Comparison of ENCODE assay signal across 9 mouse cellular contexts in the genomic region with DNA sequence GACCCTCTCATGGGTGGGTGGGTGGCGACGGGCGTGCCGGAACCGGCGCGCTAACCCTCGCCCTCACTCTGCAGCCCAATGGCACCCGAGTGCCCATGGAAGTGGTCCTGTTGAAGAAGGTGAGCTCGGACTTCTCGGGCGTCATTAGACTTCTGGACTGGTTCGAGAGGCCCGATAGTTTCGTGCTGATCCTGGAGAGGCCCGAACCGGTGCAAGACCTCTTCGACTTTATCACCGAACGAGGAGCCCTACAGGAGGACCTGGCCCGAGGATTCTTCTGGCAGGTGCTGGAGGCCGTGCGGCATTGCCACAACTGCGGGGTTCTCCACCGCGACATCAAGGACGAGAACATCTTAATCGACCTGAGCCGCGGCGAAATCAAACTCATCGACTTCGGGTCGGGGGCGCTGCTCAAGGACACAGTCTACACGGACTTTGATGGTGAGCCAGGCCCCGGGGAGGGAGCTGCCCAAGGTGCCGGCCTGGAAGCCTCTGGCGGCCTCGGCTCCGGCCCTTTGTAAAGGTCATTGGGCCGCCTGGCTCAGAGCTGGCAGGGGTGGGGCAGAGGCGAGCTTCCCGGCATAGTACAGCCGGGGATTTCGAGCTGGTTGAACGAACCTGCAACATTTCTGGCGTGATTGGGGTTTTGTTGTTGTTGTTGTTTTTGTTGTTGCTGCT. TPM values are rescaled to one million over a fixed set of nuclear protein-coding genes. Genes with fewer than 3 reads are reported as not detected.
DNase-seq lines count a peak whose midpoint lies in the region; ATAC-seq and TF ChIP-seq lines count a peak whose summit lies in the region.
"Had no signal": no experiment of that assay in that cellular context is flagged by ENCODE, and none has a peak within 500 bp of the region (broad histone marks: within the 10 kb centered on the region; RNA-seq: fewer than 3 reads in every experiment).

No protein-coding gene starts in this region.

- H3K27me3 ChIP-seq in ES-Bruce4 (ENCODE audit: control insufficient read depth, insufficient read depth, low read length, poor library complexity, severe bottlenecking): no peaks in the 10 kb centered on the region
- H3K27me3 ChIP-seq in embryonic facial prominence, embryonic 14.5 days (replicated peaks; ENCODE audit: control insufficient read depth, insufficient read depth, low read length): no peaks in the 10 kb centered on the region
- no peaks in the 10 kb centered on the region for H3K27me3 ChIP-seq in heart, embryonic 13.5 days (replicated peaks)
- no peaks in the 10 kb centered on the region for H3K27me3 ChIP-seq in kidney, embryonic 16.5 days (ENCODE audit: insufficient read depth, low read length)

- peak overlapping the region; percentile 85 for H3K9ac ChIP-seq in ES-Bruce4 (ENCODE audit: low read depth, poor library complexity, severe bottlenecking)
- H3K9ac ChIP-seq in embryonic facial prominence, embryonic 14.5 days (ENCODE audit: low read depth, low read length): peak overlapping the region; percentile 93
- H3K9ac ChIP-seq in heart, embryonic 13.5 days: peak overlapping the region; percentile 98
- H3K9ac ChIP-seq in kidney, embryonic 16.5 days (replicated peaks; ENCODE audit: low read length): peak overlapping the region; percentile 91

- peaks cover 36% of the 10 kb centered on the region for H3K36me3 ChIP-seq in ES-Bruce4 (ENCODE audit: control insufficient read depth, insufficient read depth, low read length, poor library complexity, severe bottlenecking)
- H3K36me3 ChIP-seq in embryonic facial prominence, embryonic 14.5 days (ENCODE audit: control insufficient read depth, insufficient read depth, low read length): peaks cover 15% of the 10 kb centered on the region
- H3K36me3 ChIP-seq in heart, embryonic 13.5 days: peaks cover 22% of the 10 kb centered on the region
- peaks cover 12% of the 10 kb centered on the region; the same call in 1 of the 2 replicates for H3K36me3 ChIP-seq in kidney, embryonic 16.5 days (ENCODE audit: insufficient read depth, low read length)

- ATAC-seq in embryonic facial prominence, embryonic 14.5 days (ENCODE audit: low read depth): no peak
- ATAC-seq in heart, embryonic 13.5 days (ENCODE audit: extremely low read depth, insufficient number of reproducible peaks, low FRiP score, low TSS enrichment): no peak
- ATAC-seq in kidney, embryonic 16.5 days (ENCODE audit: low FRiP score, low TSS enrichment): no peak; the same call in 1 of the 2 replicates

- peak overlapping the region; percentile 66 for H3K27ac ChIP-seq in ES-Bruce4 (ENCODE audit: insufficient read depth, low read length)
- peak overlapping the region; percentile 91 for H3K27ac ChIP-seq in embryonic facial prominence, embryonic 14.5 days (replicated peaks; ENCODE audit: low read depth, low read length)
- H3K27ac ChIP-seq in heart, embryonic 13.5 days (replicated peaks): peak overlapping the region; percentile 97
- H3K27ac ChIP-seq in kidney, embryonic 16.5 days (ENCODE audit: low read length): peak overlapping the region; percentile 85

- no peak for TF ChIP-seq CTCF in ES-Bruce4 (IDR thresholded peaks at IDR 0.05; ENCODE audit: low read depth, low read length)
- TF ChIP-seq CTCF in lung, adult 2 months (IDR thresholded peaks at IDR 0.05; ENCODE audit: insufficient read depth, low read length): no peak

- 0% methylated on average over 40 of the region's 48 CpGs for WGBS in embryonic facial prominence, embryonic 14.5 days
- under 1% methylated on average over 48 of the region's 48 CpGs for WGBS in heart, embryonic 13.5 days
- under 1% methylated on average over 48 of the region's 48 CpGs for WGBS in kidney, embryonic 16.5 days
- WGBS in lung, adult 2 months: under 1% methylated on average over 48 of the region's 48 CpGs

- H3K9me3 ChIP-seq in ES-Bruce4 (replicated peaks; ENCODE audit: control insufficient read depth, insufficient read depth, low read length, poor library complexity, severe bottlenecking): no peaks in the 10 kb centered on the region
- no peaks in the 10 kb centered on the region for H3K9me3 ChIP-seq in embryonic facial prominence, embryonic 14.5 days (ENCODE audit: control insufficient read depth, low read length)
- no peaks in the 10 kb centered on the region for H3K9me3 ChIP-seq in heart, embryonic 13.5 days
- H3K9me3 ChIP-seq in kidney, embryonic 16.5 days (ENCODE audit: low read length): no peaks in the 10 kb centered on the region

- H3K4me1 ChIP-seq in ES-Bruce4 (ENCODE audit: control insufficient read depth, insufficient read depth, low read length): no peaks in the 10 kb centered on the region
- H3K4me1 ChIP-seq in embryonic facial prominence, embryonic 14.5 days (ENCODE audit: control insufficient read depth, insufficient read depth, low read length): peaks cover 11% of the 10 kb centered on the region
- peaks cover 26% of the 10 kb centered on the region for H3K4me1 ChIP-seq in heart, embryonic 13.5 days
- peaks cover 18% of the 10 kb centered on the region for H3K4me1 ChIP-seq in kidney, embryonic 16.5 days (ENCODE audit: insufficient read depth, low read length)
- peaks cover 10% of the 10 kb centered on the region for H3K4me1 ChIP-seq in lung, adult 2 months (ENCODE audit: control insufficient read depth, insufficient read depth, low read length)

- DNase-seq in adrenal gland, postnatal 10 days: peak; percentile 84
- DNase-seq in embryonic facial prominence, embryonic 14.5 days (ENCODE audit: low spot score): peak; percentile 44
- peak; percentile 78 for DNase-seq in lung, adult 2 months
- peak; percentile 31 for DNase-seq in ovary, postnatal 10 days (ENCODE audit: low spot score)
- DNase-seq in yolk sac, embryonic 10.5 days (ENCODE audit: low spot score): peak; percentile 69

- TF ChIP-seq POLR2A in ES-Bruce4 (IDR thresholded peaks at IDR 0.05; ENCODE audit: insufficient read depth, low read length): no peak
- no peak for TF ChIP-seq POLR2A in lung, adult 2 months (IDR thresholded peaks at IDR 0.05; ENCODE audit: borderline replicate concordance, extremely low read depth, low read depth, low read length)

- TF ChIP-seq EP300 in ES-Bruce4 (IDR thresholded peaks at IDR 0.05; ENCODE audit: insufficient read depth, low read depth, low read length): 0 out of 2 replicates have a peak, but pooled peaks have one; percentile 11

- H3K4me3 ChIP-seq in ES-Bruce4 (ENCODE audit: low read depth, low read length): peak overlapping the region; percentile 95
- H3K4me3 ChIP-seq in embryonic facial prominence, embryonic 14.5 days (ENCODE audit: low read depth, low read length): peak overlapping the region; percentile 96
- H3K4me3 ChIP-seq in heart, embryonic 13.5 days: peak overlapping the region; percentile 87
- peak overlapping the region; percentile 98 for H3K4me3 ChIP-seq in kidney, embryonic 16.5 days (ENCODE audit: low read length)
- peak overlapping the region; percentile 94 for H3K4me3 ChIP-seq in lung, adult 2 months (replicated peaks; ENCODE audit: extremely low read depth, low read depth, low read length)

- H3K4me2 ChIP-seq in embryonic facial prominence, embryonic 14.5 days (ENCODE audit: low read depth, low read length): peak overlapping the region; percentile 92
- H3K4me2 ChIP-seq in heart, embryonic 13.5 days: peak overlapping the region; percentile 87
- peak overlapping the region; percentile 70 for H3K4me2 ChIP-seq in kidney, embryonic 16.5 days (replicated peaks; ENCODE audit: low read depth, low read length)

RNA-seq across cellular contexts. Expression of gene Pim1, which starts 1.2 kb away (rescaled TPM):
- polyA plus RNA-seq in ES-Bruce4 (2011; ENCODE audit: insufficient read depth, insufficient read length, low read depth, missing spikeins): 348 and 350 TPM in 2 replicates
- total RNA-seq in adrenal gland, postnatal 10 days (2021): 100 to 1,000 TPM in 1 of 2 experiments, 10 to 100 TPM in 1; 73.4 to 104 TPM
- 10.7 and 13.6 TPM in 2 replicates for polyA plus RNA-seq in embryonic facial prominence, embryonic 14.5 days (2014; fragmentation: Nextera tagmentation; extraction: Ambion mirVana)
- polyA plus RNA-seq in heart, embryonic 13.5 days (2015; fragmentation: Nextera tagmentation; extraction: Ambion mirVana): 19.3 and 20.0 TPM in 2 replicates
- 12.5 and 14.5 TPM in 2 replicates for polyA plus RNA-seq in kidney, embryonic 16.5 days (2015; fragmentation: Nextera tagmentation; extraction: Ambion mirVana)
- polyA plus RNA-seq in lung, adult 2 months (2012; rRNA removed): 35.8 and 48.0 TPM in 2 replicates

RNA-seq across cellular contexts. Expression of gene Gm17657, which starts 57.7 kb away (rescaled TPM):
- polyA plus RNA-seq in ES-Bruce4 (2011; ENCODE audit: insufficient read depth, insufficient read length, low read depth, missing spikeins): 1.6 and 2.4 TPM in 2 replicates
- not detected for total RNA-seq in adrenal gland, postnatal 10 days (2021)
- not detected in 2 replicates for polyA plus RNA-seq in embryonic facial prominence, embryonic 14.5 days (2014; fragmentation: Nextera tagmentation; extraction: Ambion mirVana)
- not detected in 2 replicates for polyA plus RNA-seq in heart, embryonic 13.5 days (2015; fragmentation: Nextera tagmentation; extraction: Ambion mirVana)
- not detected in 2 replicates for polyA plus RNA-seq in kidney, embryonic 16.5 days (2015; fragmentation: Nextera tagmentation; extraction: Ambion mirVana)
- not detected in 2 replicates for polyA plus RNA-seq in lung, adult 2 months (2012; rRNA removed)
- polyA plus RNA-seq: gonadal fat pad, adult 2 months had no signal

RNA-seq across cellular contexts. Expression of gene Tbc1d22b, which starts 57.9 kb away (rescaled TPM):
- polyA plus RNA-seq in ES-Bruce4 (2011; ENCODE audit: insufficient read depth, insufficient read length, low read depth, missing spikeins): 20.8 and 21.8 TPM in 2 replicates
- 10 to 100 TPM; 19.7 to 20.3 TPM for total RNA-seq in adrenal gland, postnatal 10 days (2021)
- polyA plus RNA-seq in embryonic facial prominence, embryonic 14.5 days (2014; fragmentation: Nextera tagmentation; extraction: Ambion mirVana): 12.3 and 12.6 TPM in 2 replicates
- 10.3 and 10.7 TPM in 2 replicates for polyA plus RNA-seq in heart, embryonic 13.5 days (2015; fragmentation: Nextera tagmentation; extraction: Ambion mirVana)
- 16.7 and 19.1 TPM in 2 replicates for polyA plus RNA-seq in kidney, embryonic 16.5 days (2015; fragmentation: Nextera tagmentation; extraction: Ambion mirVana)
- 16.5 and 17.7 TPM in 2 replicates for polyA plus RNA-seq in lung, adult 2 months (2012; rRNA removed)

Comparison
In these comparisons a context has a peak if more than half of its experiments do, and no peak if none do; other contexts are left out.
1. DNase-seq: peak in every context shown above with its lines; median percentile 84 in adrenal gland, postnatal 10 days; 78 in lung, adult 2 months; 69 in yolk sac, embryonic 10.5 days; 44 in embryonic facial prominence, embryonic 14.5 days; 31 in ovary, postnatal 10 days.